Mouse (Mus musculus) liver, embryonic 14.5 days (tissue): Measurements from ENCODE around the gene Prrt2.

Source experiments
- CTCF ChIP-seq: IDR thresholded peaks from 2 replicates; pipeline ENCODE4 v1.5.1; 2016; ENCODE audit warnings: antibody characterized with exemption, low read depth, control low read depth
- EP300 ChIP-seq: IDR thresholded peaks from 2 replicates; pipeline ENCODE4 v1.6.1; 2016; ENCODE audit warnings: antibody characterized with exemption, low read depth

- TF ChIP-seq EP300, result no peak
- TF ChIP-seq CTCF, result no peak
These were observed 2.4 kb downstream of the Prrt2 start for GRCm38 (mm10) chr7:127018416-127019305.
